Mouse (Mus musculus) ES-Bruce4 (cell line): ENCODE data around the gene Gm12117.

ENCODE experiments used
- CTCF ChIP-seq: IDR thresholded peaks from one replicate; pipeline ENCODE4 v1.8.1; 2011; ENCODE audit warnings: low read depth, low read length
- EP300 ChIP-seq: IDR thresholded peaks from 2 replicates; pipeline ENCODE4 v1.6.1; 2011; ENCODE audit warnings: low read depth, low read length; ENCODE audit not compliant: insufficient read depth

GRCm38 (mm10) chr11:33226516-33226915, 50.0 kb downstream of the Gm12117 start:
- no peak for TF ChIP-seq CTCF
- no peak for TF ChIP-seq EP300
